Mouse (Mus musculus): ENCODE results near the gene Gm20422. TPM values are rescaled to one million over a fixed set of nuclear protein-coding genes. Genes with fewer than 3 reads are reported as not detected.
A peak's percentile ranks its signal among the peaks of the same experiment; 100 is the strongest.
"Not testable (repeated sequence)": the region's sequence is repeated elsewhere in the genome, so short reads cannot be mapped to it uniquely, and the experiment has no call there.

Gene Gm20422
- polyA plus RNA-seq, 1 experiment from 2014 or later, result 0.86 TPM

- Histone ChIP-seq H3K4me1 (ENCODE audit: insufficient read depth) (no peaks in the 10 kb centered on the region), H3K36me3 (replicated peaks; ENCODE audit: insufficient read depth, low read length) (no peaks in the 10 kb centered on the region), H3K4me3 (ENCODE audit: low read depth, low read length) (no peak overlapping the region), H3K27ac (ENCODE audit: low read depth) (no peak overlapping the region), H3K9ac (replicated peaks) (no peak overlapping the region), H3K9me3 (ENCODE audit: low read length) (no peaks in the 10 kb centered on the region), H3K4me2 (ENCODE audit: low read depth, low read length) (no peak overlapping the region), H3K27me3 (ENCODE audit: insufficient read depth, low read length) (no peaks in the 10 kb centered on the region)
- 67% methylated on average over 1 of the region's 1 CpGs for WGBS (ENCODE audit: insufficient replicate concordance)
- ATAC-seq (no peak), DNase-seq (no peak)
- TF ChIP-seq CTCF (IDR thresholded peaks at IDR 0.05; ENCODE audit: low read depth) (no peak), EP300 (IDR thresholded peaks at IDR 0.05; ENCODE audit: low read depth) (no peak)
Observed at GRCm38 (mm10) chr8:69735495-69735894, 39.2 kb downstream of the Gm20422 start.

DNA sequence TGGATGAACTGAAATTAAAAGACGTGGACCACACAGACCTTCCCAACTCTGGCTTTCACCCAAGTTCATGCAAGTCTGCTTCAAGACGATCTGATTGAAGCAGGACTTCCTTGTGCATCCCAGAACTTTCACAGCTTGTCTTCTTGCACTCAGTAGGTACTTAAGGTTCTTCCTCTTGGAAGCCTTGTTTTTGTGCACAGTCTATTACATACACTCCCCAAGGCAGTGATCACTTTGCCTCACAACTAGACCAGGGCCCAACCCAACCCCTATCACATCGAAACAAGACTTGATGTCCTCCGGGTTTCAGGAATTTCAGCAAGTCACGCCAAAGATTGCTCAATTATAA lies 57.5 kb downstream of the Gm20422 start:
- H3K4me2 ChIP-seq (ENCODE audit: low read depth, low read length), result peak overlapping the region; percentile 71
- H3K4me3 ChIP-seq (ENCODE audit: low read depth, low read length), result peak overlapping the region; percentile 81
- H3K27ac ChIP-seq (ENCODE audit: low read depth), result 0 out of 2 replicates have a peak overlapping the region, but pooled peaks have one; percentile 19
- no peak overlapping the region for H3K9ac ChIP-seq (replicated peaks)
- H3K36me3 ChIP-seq (replicated peaks; ENCODE audit: insufficient read depth, low read length), result peaks cover 15% of the 10 kb centered on the region; the same call in 1 of the 2 replicates
- H3K9me3 ChIP-seq (ENCODE audit: low read length), result no peaks in the 10 kb centered on the region
- no peak for TF ChIP-seq EP300 (IDR thresholded peaks at IDR 0.05; ENCODE audit: low read depth)
- TF ChIP-seq CTCF (IDR thresholded peaks at IDR 0.05; ENCODE audit: low read depth), result no peak
- DNase-seq, result no peak
- WGBS (ENCODE audit: insufficient replicate concordance), result 32% methylated on average over 5 of the region's 5 CpGs
- H3K4me1 ChIP-seq (ENCODE audit: insufficient read depth), result peaks cover 12% of the 10 kb centered on the region
- 0 out of 2 replicates have a peak, but pooled peaks have one; percentile 0 for ATAC-seq
- no peaks in the 10 kb centered on the region for H3K27me3 ChIP-seq (ENCODE audit: insufficient read depth, low read length)

GRCm38 (mm10) chr8:69716403-69717231 lies 58.1 kb downstream of the Gm20422 start:
- Histone ChIP-seq H3K27me3 (ENCODE audit: insufficient read depth, low read length) (no peaks in the 10 kb centered on the region), H3K4me3 (ENCODE audit: low read depth, low read length) (peak overlapping the region; percentile 81), H3K9me3 (ENCODE audit: low read length) (no peaks in the 10 kb centered on the region), H3K4me2 (ENCODE audit: low read depth, low read length) (peak overlapping the region; percentile 71), H3K36me3 (replicated peaks; ENCODE audit: insufficient read depth, low read length) (peaks cover 20% of the 10 kb centered on the region), H3K9ac (replicated peaks) (peak overlapping the region; percentile 89), H3K27ac (ENCODE audit: low read depth) (peak overlapping the region; percentile 99), H3K4me1 (ENCODE audit: insufficient read depth) (peaks cover 12% of the 10 kb centered on the region)
- peak; percentile 96 for ATAC-seq
- peak; percentile 94 for DNase-seq
- under 1% methylated on average over 52 of the region's 52 CpGs for WGBS (ENCODE audit: insufficient replicate concordance)
- TF ChIP-seq EP300 (IDR thresholded peaks at IDR 0.05; ENCODE audit: low read depth) (peak; percentile 25; the same call in 1 of the 2 replicates), CTCF (IDR thresholded peaks at IDR 0.05; ENCODE audit: low read depth) (no peak)

GRCm38 (mm10) chr8:69715366-69715765 lies 59.3 kb downstream of the Gm20422 start:
- H3K9ac ChIP-seq (replicated peaks), result peak overlapping the region; percentile 53
- 80% methylated on average over 6 of the region's 6 CpGs for WGBS (ENCODE audit: insufficient replicate concordance)

GRCm38 (mm10) chr8:69713516-69713915 lies 61.2 kb downstream of the Gm20422 start:
- no peak overlapping the region for H3K27ac ChIP-seq (ENCODE audit: low read depth)
- DNase-seq, result no peak
- no peak overlapping the region for H3K4me3 ChIP-seq (ENCODE audit: low read depth, low read length)
- H3K9me3 ChIP-seq (ENCODE audit: low read length), result no peaks in the 10 kb centered on the region
- peaks cover 12% of the 10 kb centered on the region for H3K4me1 ChIP-seq (ENCODE audit: insufficient read depth)
- 83% methylated on average over 8 of the region's 8 CpGs for WGBS (ENCODE audit: insufficient replicate concordance)
- no peak for TF ChIP-seq EP300 (IDR thresholded peaks at IDR 0.05; ENCODE audit: low read depth)
- TF ChIP-seq CTCF (IDR thresholded peaks at IDR 0.05; ENCODE audit: low read depth), result no peak
- no peak overlapping the region; the same call in 1 of the 2 replicates for H3K9ac ChIP-seq (replicated peaks)
- no peak overlapping the region for H3K4me2 ChIP-seq (ENCODE audit: low read depth, low read length)
- no peak for ATAC-seq
- no peaks in the 10 kb centered on the region for H3K27me3 ChIP-seq (ENCODE audit: insufficient read depth, low read length)
- H3K36me3 ChIP-seq (replicated peaks; ENCODE audit: insufficient read depth, low read length), result peaks cover 41% of the 10 kb centered on the region

More at GRCm38 (mm10) chr8:69715366-69715765, 59.3 kb downstream of the Gm20422 start:
- Histone ChIP-seq H3K27me3 (ENCODE audit: insufficient read depth, low read length) (no peaks in the 10 kb centered on the region), H3K4me2 (ENCODE audit: low read depth, low read length) (peak overlapping the region; percentile 63), H3K9me3 (ENCODE audit: low read length) (no peaks in the 10 kb centered on the region), H3K4me3 (ENCODE audit: low read depth, low read length) (peak overlapping the region; percentile 81), H3K4me1 (ENCODE audit: insufficient read depth) (peaks cover 12% of the 10 kb centered on the region), H3K27ac (ENCODE audit: low read depth) (no peak overlapping the region), H3K36me3 (replicated peaks; ENCODE audit: insufficient read depth, low read length) (peaks cover 23% of the 10 kb centered on the region)
- no peak for DNase-seq
- no peak for TF ChIP-seq CTCF (IDR thresholded peaks at IDR 0.05; ENCODE audit: low read depth)
- no peak for TF ChIP-seq EP300 (IDR thresholded peaks at IDR 0.05; ENCODE audit: low read depth)
- no peak for ATAC-seq

- H3K36me3 ChIP-seq (replicated peaks; ENCODE audit: insufficient read depth, low read length), result peaks cover 70% of the 10 kb centered on the region
- not testable (repeated sequence) for H3K9me3 ChIP-seq (ENCODE audit: low read length); DNase-seq; H3K4me1 ChIP-seq (ENCODE audit: insufficient read depth); H3K27ac ChIP-seq (ENCODE audit: low read depth); ATAC-seq; H3K27me3 ChIP-seq (ENCODE audit: insufficient read depth, low read length); H3K4me3 ChIP-seq (ENCODE audit: low read depth, low read length); H3K9ac ChIP-seq (replicated peaks); H3K4me2 ChIP-seq (ENCODE audit: low read depth, low read length)
- 97% methylated on average over 8 of the region's 10 CpGs for WGBS (ENCODE audit: insufficient replicate concordance)
Observed at GRCm38 (mm10) chr8:69710624-69711023, 64.1 kb downstream of the Gm20422 start, which contains the start of gene Zfp869. Gene Zfp869, minus strand, starts transcription at chr8:69710724.

All from liver, postnatal 0 days (tissue).